Mouse (Mus musculus) 3T3-L1 (cell line): ENCODE data around the gene Isg20l2.
A peak's percentile ranks its signal among the peaks of the same experiment; 100 is the strongest.

ENCODE experiments used
- DNase-seq: peaks from one replicate; pipeline ENCODE4 v3.0.0-alpha.2; 2015; ENCODE audit warnings: low read depth, low spot score

Isg20l2 gene

DNA sequence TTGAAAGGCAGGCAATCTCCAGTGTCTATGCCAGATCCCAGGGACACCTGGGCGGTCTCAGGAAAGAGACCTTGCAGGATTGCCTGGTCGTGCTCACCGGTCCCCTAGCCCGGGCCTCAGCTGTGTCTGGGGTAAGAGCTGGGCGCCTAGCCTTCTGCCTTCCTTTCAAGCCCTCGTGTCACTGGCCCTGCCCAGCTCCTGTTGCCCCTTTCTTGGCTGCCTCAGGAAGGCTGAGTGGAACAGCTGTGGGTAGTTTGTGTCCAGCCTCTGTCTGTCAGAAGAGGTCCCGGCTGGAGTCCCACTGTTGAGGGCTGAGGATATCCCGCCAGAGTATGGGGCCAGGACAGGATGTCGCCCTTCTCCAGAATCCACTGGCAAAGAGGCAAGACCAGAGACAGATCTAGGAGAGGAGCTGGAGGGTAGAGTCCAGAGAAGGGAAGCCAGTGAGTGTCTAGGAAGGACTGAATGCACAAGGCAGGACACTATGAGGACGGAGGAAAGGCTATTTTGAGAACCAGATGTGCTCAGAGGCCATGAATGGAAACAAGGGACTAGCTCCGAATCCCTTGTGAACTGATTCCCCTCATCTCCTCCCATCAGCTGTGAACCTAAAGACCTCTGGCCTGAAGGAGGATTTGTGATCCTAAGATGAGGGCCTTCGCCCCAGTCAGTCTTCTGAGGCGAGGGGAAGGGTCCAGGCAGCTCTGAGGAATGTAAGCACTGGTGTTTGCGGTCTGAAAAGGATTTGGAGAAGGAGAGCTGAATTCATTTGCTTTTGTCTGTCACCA, 43.7 kb downstream of the Isg20l2 start:
- no peak for DNase-seq

DNA sequence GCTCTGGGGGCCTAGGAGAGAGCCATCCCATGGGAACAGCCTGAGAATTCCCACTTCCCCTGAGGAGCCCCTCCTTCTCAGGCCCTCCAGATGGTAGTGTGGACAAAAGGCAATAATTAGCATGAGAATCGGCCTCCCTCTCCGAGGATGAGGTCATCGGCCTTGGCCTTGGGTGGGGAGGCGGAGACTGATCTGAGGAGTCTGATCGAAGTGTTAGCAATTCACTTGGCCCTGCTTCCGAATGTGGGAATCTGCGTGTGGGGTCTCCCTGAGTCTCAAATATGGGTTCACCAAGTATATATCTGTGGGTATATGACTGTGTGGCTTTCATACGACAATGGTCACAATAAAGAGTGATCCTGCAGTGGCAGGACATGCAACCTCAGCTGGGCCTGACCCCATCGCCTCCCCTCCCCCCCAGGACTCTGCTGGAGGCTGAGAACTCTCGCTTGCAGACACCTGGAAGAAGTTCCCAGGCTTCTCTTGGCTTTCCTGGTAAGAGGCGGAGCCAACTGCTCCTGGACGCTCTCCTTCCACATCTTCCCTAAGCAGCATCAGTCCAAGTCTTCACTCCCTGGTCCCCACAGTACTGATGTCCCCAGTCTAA, 44.4 kb downstream of the Isg20l2 start:
- no peak for DNase-seq

DNA sequence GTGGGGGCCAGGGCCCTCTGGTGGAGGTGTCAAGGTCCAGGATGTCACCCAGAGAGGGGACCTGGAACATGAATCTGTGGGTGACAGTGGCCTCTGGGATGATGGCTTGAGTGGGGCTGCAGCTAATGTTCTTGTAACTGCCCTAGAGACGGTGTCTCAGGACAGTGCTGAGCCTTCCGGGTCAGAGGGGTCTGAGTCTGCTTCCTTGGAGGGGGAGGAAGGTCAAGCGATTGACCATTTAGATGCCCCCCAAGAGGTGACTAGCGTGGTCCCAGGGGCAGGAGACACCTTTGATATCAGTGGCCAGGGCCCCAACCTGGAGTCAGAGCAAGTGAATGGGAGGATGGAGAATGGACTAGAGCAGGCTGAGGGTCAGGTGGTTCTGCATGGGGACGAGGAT, 49.4 kb downstream of the Isg20l2 start:
- no peak for DNase-seq

DNA sequence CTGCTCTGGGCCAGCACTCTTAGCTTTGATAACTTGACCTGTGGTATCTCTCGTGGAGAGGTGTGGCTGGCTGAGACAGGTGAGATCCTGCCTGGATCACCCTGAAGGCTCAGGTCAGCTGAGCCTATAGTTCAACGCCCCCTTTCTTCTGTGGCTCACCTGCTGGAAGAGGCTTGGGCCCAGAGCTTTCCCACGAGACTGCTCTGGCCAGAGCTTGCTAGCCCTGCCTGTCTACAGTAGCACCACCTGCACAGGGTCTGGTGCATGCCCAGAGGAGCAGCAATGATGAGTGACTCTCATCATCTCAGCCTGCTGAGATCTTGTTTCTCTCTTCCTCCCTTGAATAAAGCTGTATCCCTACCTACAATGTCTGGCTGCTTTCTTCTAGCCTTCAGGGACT, 50.0 kb downstream of the Isg20l2 start:
- no peak for DNase-seq

DNA sequence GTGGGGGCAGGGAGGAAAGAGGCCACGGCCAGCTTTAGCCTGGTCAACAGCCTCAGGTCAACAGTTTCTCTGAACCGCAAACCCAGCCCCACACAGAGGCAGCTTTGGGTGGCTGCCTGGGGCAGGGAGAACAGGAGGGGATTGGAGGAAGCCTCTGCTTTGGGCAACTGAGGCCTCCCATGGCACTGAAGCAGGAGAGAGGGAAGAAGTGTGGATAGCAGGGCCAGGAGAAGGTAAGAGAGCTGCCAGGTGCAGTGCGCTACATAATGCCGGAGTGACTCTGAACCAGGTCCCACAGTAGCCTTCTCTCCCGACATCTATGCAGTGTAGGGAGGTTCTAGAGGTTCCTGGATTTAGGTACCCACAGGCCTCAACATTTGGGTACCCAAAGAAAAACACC, 50.6 kb downstream of the Isg20l2 start:
- no peak for DNase-seq

DNA sequence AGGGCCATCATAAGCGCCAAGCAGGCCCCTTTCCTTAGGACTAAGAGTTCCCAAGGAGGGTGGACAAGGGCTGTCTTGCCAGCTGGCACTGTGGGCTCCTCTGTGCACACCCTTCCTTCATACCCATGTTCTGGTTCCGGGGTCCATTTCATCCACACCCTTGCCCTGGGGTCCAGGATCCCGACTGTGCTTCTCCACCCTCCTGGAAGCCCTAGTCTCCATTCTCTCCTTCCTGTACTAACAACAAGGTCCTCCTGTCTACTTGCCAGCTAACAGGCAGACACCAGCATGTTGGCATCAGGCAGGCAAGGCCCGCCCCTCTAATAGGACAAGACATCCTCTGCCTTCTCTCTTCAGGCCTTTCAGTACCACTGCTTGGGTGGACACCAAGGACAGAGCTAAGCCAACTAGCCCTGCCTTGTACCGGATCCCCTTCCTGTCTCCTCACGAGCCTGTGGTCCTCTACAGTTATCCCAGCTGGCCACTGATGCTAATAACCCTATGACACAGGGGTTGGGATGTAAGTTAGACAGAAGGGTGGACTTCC, 51.2 kb downstream of the Isg20l2 start:
- no peak for DNase-seq

DNA sequence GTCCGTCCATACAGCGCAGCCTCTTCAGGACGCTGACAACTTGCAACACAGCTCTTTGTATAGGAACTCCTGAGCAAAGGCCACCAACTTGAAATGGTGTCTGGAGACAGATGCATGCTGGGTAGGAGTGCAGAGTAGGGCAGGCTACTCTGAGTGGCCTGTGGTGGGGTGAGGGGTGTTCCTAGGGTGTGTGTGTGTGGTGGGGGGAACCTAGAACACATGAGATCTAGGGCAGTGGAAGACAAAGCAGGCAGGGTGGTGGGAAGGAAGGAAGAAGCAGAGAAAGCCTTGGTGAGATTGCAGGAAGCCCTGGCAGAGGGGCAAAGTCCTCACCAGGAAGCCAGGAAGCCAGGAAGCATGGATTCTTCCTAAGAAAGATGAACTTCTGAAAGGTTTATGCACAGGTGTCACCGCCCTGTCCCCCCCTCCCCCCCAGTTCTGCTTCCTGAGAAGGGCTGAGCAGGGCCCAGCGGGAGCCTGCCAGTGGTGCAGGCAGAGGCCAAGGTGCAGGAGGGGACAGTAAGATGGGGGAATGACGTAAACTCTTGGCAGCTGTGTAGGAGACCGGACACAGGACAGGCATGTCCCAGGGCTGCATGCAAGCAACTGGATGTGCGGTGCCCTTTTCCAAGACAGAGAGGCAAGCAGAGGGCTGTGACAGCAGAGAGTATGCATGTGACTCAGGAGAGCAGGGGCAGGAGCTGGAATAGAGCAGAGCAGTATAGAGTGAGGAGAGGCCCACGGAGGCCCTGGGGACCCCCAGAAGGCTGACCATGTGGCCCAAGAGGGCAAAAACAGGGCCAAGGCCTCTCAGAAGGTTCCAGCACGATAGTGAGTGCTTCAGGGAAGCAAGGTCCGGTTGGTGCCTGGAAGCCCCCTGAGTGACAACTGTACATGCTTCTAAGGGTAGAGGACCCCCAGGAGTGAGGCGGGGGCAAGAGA, 52.1 kb downstream of the Isg20l2 start:
- DNase-seq: no peak

DNA sequence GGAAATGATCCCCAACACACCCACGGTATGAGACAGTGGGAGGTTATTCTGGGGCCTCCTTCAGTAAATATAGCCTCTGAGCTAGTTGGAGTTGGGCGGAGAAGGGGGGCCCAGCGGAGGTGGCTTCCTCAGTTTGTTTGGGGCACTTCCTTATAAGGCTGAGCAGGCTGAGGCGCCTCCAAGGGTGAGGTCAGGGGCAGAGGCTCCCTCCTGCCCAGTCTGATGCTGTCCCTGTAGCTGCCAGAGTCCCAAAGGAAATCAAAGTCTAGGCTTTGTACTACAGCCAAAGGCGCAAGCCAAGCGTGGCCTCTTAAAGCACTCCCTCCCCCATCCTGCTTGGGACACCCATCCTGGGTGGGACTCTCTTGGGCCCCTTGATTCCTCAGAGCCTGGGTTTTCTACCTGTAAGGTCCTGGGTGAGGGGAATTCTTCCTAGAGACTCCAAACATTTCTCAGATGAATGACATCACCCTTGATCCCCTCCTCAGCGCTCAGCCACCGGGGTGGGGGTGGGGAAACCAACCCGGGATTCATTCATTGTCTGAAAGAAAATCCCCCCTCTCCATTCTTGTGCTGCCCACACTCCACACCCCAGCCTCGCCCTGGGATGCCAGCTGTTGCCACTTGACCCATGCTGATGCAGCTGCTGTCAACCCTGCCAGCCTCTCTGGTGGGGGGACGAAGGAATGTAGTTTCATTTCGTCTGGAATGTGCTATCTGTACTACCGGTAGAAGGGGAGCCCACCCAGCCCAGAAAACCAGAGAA, 52.9 kb downstream of the Isg20l2 start:
- peak; percentile 44 for DNase-seq

DNA sequence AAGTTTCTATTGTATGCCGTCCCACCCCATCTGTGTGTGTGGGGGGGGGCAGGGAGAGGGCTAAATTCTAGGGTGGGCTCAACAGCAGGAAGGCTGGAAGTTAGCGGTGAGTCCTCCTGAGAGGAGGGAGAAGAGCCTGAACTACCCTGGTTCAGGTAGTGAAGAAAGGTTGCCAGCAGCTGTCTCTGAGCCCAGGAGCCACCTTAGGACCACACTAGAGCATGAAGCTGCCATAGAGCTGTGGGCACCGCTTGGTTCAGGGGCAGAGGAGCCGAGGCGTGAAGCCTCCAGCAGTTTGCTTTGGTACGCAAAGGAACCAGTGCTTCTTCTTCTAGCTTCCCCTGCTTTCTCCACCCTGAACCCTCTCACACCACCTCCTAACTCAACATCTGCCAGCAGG, 53.5 kb downstream of the Isg20l2 start:
- DNase-seq: no peak

DNA sequence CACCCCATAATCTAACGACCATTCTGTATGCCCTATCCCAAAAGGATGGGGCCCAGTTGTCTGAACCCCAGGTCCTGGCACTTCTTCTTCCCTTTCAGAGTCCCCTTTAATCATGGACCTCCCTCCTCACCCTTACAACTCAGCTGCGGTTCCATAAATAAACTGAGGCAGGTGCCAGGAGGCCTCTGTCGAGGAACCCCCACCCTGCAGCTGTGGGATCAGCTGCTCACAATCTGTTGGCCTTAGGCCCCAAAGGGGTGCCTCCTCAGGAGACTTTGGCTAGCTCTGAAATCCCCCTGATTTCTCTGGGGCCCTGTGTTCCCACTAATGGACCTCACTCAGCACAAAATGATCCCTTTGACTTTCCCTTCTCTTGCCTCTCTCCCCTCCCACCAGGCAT, 54.0 kb downstream of the Isg20l2 start:
- DNase-seq: no peak

DNA sequence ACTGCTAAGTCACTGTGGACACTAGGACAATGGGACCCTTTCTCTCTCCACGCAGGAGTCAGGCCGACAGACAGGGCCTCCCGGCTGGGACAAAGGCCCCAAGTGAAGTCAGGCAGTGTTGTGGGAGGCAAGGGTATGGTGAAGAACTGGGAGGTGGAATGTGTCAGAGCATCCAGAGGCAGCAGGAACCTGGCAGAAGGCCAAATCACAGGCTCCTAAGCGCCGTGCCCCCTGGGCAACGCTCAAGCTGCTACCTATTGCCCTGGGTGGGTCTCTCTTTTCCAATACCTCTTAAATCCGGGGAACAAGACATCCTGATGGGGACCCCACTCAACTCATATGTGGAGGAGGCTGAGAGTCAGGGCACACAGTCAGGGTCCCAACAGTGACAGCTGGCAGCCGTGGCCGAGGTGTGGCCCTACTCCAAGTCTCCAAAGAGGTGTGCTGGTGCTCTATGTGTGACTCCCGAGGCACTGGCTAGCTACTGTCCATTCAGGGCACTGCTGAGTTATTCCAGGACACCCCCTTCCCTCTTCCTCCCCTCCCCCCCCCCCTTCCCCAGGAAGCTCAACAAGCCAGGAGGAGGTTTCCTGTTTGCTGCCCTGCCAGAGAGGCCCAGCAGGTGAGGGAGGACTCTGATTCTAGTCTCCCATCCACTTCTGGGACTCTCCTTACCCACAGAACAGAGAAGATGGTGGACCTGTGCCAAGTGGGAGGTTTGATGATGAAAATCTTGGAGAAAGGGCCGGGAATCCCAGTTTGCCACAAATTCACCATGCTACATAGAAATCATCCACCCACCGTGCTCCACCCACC, 55.6 kb downstream of the Isg20l2 start:
- DNase-seq: peak; percentile 67

DNA sequence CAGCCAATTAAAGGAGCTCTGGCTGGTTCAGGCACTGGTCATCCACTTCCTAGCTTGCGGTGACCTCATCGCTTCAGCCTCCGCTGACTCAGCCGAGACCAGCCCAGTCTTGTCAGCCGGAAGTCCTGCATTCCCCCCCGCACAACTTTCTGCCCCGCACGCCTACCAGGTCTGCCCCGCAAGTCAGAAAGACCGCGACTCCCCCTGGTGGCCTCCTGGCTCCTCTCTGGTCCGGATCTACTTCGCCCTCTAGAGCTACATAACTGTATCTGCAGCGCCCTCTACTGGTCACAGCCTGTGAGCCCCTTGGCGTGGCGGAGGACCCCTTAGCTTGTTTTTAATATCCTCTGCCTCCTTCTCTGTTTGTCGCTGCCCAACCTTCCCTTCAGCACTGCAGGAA, 56.8 kb downstream of the Isg20l2 start:
- peak; percentile 97 for DNase-seq

DNA sequence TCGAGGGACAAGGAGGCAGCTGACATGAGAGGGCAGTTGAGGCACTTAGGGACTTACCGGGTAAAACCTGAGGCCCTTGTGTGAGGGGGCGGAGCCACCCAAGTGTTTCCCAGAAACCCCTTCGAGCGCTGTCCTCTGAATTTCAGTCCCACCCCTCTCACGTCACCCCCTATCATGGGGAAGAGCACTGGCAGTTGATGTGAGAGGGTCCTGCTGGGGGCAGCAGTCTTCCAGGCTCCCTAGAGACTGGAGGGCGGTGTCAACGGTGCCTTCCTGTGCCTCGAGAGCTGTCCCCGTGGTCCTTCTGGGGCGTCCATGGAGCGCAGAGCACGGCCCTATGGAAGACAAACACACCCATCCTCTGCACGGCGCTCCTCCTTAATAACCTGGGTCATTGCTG, 57.5 kb downstream of the Isg20l2 start:
- DNase-seq: no peak

DNA sequence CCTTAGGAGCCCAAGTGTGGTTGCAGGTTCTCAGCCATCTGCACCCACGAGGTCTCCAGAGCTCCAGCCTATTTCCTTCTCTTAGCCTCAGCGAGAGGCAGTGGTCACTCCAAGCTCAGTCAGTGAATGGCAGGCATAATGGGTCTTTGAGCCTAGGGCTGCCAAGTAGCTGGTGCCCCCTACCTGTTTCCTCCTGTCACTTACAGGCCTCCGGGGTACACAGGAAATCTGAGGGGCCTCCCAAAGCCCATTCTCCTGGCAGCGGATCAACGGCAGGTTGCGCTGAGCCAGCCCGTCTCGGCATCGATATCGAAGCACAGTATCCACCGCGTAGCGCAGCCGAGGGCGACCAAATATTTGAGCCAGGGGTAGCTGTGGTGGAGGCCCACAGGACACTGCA, 58.0 kb downstream of the Isg20l2 start:
- no peak for DNase-seq

DNA sequence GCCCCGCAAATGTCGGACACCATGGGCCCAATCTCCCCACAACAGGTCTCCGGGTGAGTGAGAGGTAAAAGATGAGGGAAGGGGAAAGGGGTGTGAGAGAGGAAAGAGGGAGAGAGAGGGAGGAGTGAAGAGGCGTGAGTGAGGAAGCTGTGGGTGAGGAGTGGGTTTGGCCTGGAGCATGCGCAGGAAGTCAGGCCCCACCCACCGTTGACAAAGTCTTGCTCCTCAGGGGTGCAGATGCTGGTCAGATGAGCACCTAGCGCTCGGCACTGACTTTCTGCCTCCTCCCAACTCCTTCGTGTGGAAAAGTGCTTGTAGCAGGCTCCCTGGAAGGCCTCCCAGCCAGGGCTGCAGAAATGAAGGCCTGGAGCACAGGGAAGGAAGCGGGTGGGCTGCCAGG, 59.8 kb downstream of the Isg20l2 start:
- no peak for DNase-seq
